ENCODE assay signal across 8 mouse cellular contexts in the genomic region with DNA sequence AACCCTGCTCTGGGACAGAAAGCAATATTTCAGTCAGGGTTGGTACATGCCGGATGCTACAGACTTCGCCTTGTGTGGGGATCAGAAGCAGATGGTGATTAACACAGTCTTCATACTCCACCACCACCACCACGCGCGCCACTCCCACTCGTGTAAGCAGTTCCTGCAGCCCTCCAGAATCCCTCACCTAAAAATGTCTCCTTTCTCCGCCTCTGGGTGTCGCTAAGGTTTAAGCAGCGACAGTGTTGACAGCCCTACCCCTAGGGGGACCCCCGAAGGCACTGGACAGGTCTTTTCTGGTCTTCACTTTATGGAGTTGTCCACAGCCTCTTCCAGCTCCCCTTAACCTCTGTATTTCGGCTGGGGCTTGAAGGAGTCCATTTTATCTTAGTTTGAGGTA. TPM values are rescaled to one million over a fixed set of nuclear protein-coding genes. Genes with fewer than 3 reads are reported as not detected.
DNase-seq lines count a peak whose midpoint lies in the region; ATAC-seq lines count a peak whose summit lies in the region.

No protein-coding gene starts in this region.

- DNase-seq in left cerebral cortex, adult 18-20 months (ENCODE audit: low spot score in 2 of 2) = peak; percentile 61 to 81
- DNase-seq in left cerebral cortex, adult 11 months (ENCODE audit: low spot score) = no peak
- peak; percentile 44 to 62 for DNase-seq in layer of hippocampus, postnatal 25 days (ENCODE audit: extremely low spot score in 1 of 2, low spot score in 1 of 2)
- DNase-seq in lung, postnatal 14 days = peak; percentile 66
- DNase-seq in right cerebral cortex, adult 18-20 months = peak; percentile 81
- no peak for DNase-seq in adrenal gland, adult 18-20 months (ENCODE audit: low spot score in 2 of 2)

- peaks cover 42% of the 10 kb centered on the region for H3K4me1 ChIP-seq in embryonic facial prominence, embryonic 13.5 days
- H3K4me1 ChIP-seq in hindbrain, embryonic 12.5 days = peaks cover 30% of the 10 kb centered on the region

- no peaks in the 10 kb centered on the region for H3K27me3 ChIP-seq in embryonic facial prominence, embryonic 13.5 days
- peaks cover 9% of the 10 kb centered on the region; the same call in 1 of the 2 replicates for H3K27me3 ChIP-seq in hindbrain, embryonic 12.5 days

- H3K4me3 ChIP-seq in embryonic facial prominence, embryonic 13.5 days = peak overlapping the region; percentile 48
- no peak overlapping the region for H3K4me3 ChIP-seq in hindbrain, embryonic 12.5 days

- H3K36me3 ChIP-seq in embryonic facial prominence, embryonic 13.5 days = no peaks in the 10 kb centered on the region
- no peaks in the 10 kb centered on the region for H3K36me3 ChIP-seq in hindbrain, embryonic 12.5 days

- H3K27ac ChIP-seq in embryonic facial prominence, embryonic 13.5 days = peak overlapping the region; percentile 74
- no peak overlapping the region for H3K27ac ChIP-seq in hindbrain, embryonic 12.5 days

- H3K4me2 ChIP-seq in embryonic facial prominence, embryonic 13.5 days = peak overlapping the region; percentile 91
- peak overlapping the region; percentile 46 for H3K4me2 ChIP-seq in hindbrain, embryonic 12.5 days (replicated peaks)

- no peaks in the 10 kb centered on the region for H3K9me3 ChIP-seq in embryonic facial prominence, embryonic 13.5 days
- H3K9me3 ChIP-seq in hindbrain, embryonic 12.5 days (replicated peaks) = 0 out of 2 replicates have a peak, but pooled peaks cover under 1% of the 10 kb centered on the region

- H3K9ac ChIP-seq in embryonic facial prominence, embryonic 13.5 days = peak overlapping the region; percentile 67
- no peak overlapping the region for H3K9ac ChIP-seq in hindbrain, embryonic 12.5 days

- no peak for ATAC-seq in embryonic facial prominence, embryonic 13.5 days (ENCODE audit: insufficient number of reproducible peaks, insufficient read depth, low FRiP score, low TSS enrichment, low read depth)
- ATAC-seq in hindbrain, embryonic 12.5 days (ENCODE audit: low FRiP score) = no peak

- 3% methylated on average over 11 of the region's 11 CpGs for WGBS in embryonic facial prominence, embryonic 13.5 days
- 7% methylated on average over 11 of the region's 11 CpGs for WGBS in hindbrain, embryonic 12.5 days

RNA-seq across cellular contexts. Expression of a gene that starts 2.9 kb away (rescaled TPM):
- total RNA-seq in left cerebral cortex, adult 18-20 months (2021) = 100 to 1,000 TPM; 153 to 154 TPM
- 328 and 359 TPM in 2 replicates for polyA plus RNA-seq in embryonic facial prominence, embryonic 13.5 days (2015; fragmentation: Nextera tagmentation; extraction: Ambion mirVana)
- 271 and 274 TPM in 2 replicates for polyA plus RNA-seq in hindbrain, embryonic 12.5 days (2016; fragmentation: Nextera tagmentation; extraction: Ambion mirVana)
- total RNA-seq in layer of hippocampus, postnatal 25 days (2021) = 100 to 1,000 TPM; 144 to 156 TPM
- total RNA-seq in adrenal gland, adult 18-20 months (2021) = 100 to 1,000 TPM; 175 to 181 TPM

RNA-seq across cellular contexts. Expression of a gene that starts 12.8 kb away (rescaled TPM):
- total RNA-seq in left cerebral cortex, adult 18-20 months (2021) = 10 to 100 TPM; 84.8 to 98.3 TPM
- 4.9 and 6.1 TPM in 2 replicates for polyA plus RNA-seq in embryonic facial prominence, embryonic 13.5 days (2015; fragmentation: Nextera tagmentation; extraction: Ambion mirVana)
- 11.4 and 11.7 TPM in 2 replicates for polyA plus RNA-seq in hindbrain, embryonic 12.5 days (2016; fragmentation: Nextera tagmentation; extraction: Ambion mirVana)
- total RNA-seq in layer of hippocampus, postnatal 25 days (2021) = 10 to 100 TPM; 74.0 to 85.1 TPM
- total RNA-seq in adrenal gland, adult 18-20 months (2021) = 10 to 100 TPM in 1 of 2 experiments, 1 to 10 TPM in 1; 6.2 to 13.3 TPM

RNA-seq across cellular contexts. Expression of a gene that starts 21.7 kb away (rescaled TPM):
- 10 to 100 TPM; 12.6 to 12.7 TPM for total RNA-seq in left cerebral cortex, adult 18-20 months (2021)
- 14.1 and 14.4 TPM in 2 replicates for polyA plus RNA-seq in embryonic facial prominence, embryonic 13.5 days (2015; fragmentation: Nextera tagmentation; extraction: Ambion mirVana)
- 16.3 and 18.1 TPM in 2 replicates for polyA plus RNA-seq in hindbrain, embryonic 12.5 days (2016; fragmentation: Nextera tagmentation; extraction: Ambion mirVana)
- total RNA-seq in layer of hippocampus, postnatal 25 days (2021) = 10 to 100 TPM; 12.7 to 16.4 TPM
- 10 to 100 TPM; 14.0 to 14.5 TPM for total RNA-seq in adrenal gland, adult 18-20 months (2021)

Comparison
In these comparisons a context has a peak if more than half of its experiments do, and no peak if none do; other contexts are left out.
1. DNase-seq: peak in left cerebral cortex, adult 18-20 months (2 of 2), layer of hippocampus, postnatal 25 days (2 of 2), lung, postnatal 14 days (single experiment) and right cerebral cortex, adult 18-20 months (single experiment); none in left cerebral cortex, adult 11 months (single experiment) and adrenal gland, adult 18-20 months (0 of 2).
2. RNA of a gene that starts 12.8 kb away (total RNA-seq): 84.8 to 98.3 TPM in left cerebral cortex, adult 18-20 months and 74.0 to 85.1 TPM in layer of hippocampus, postnatal 25 days; 6.2 to 13.3 TPM in adrenal gland, adult 18-20 months; every median in the first group is over 4 times any median in the second.